Mouse (Mus musculus) small intestine, adult 2 months (tissue): Measurements from ENCODE around the gene Osbpl7.

Source experiments
- CTCF ChIP-seq: fragments of 200-500 bp; IDR thresholded peaks from 2 replicates; pipeline ENCODE4 v1.5.1; 2012; ENCODE audit warnings: low read depth, mild to moderate bottlenecking, control low read depth, inconsistent platforms, low read length, moderate library complexity, mixed read lengths; ENCODE audit not compliant: insufficient replicate concordance, insufficient read length; ENCODE audit errors: extremely low read depth
- POLR2A ChIP-seq: fragments of 200-500 bp; IDR thresholded peaks from 2 replicates; pipeline ENCODE4 v1.6.1; 2012; ENCODE audit warnings: low read depth, mild to moderate bottlenecking, control low read depth, inconsistent platforms, low read length, moderate library complexity

DNA sequence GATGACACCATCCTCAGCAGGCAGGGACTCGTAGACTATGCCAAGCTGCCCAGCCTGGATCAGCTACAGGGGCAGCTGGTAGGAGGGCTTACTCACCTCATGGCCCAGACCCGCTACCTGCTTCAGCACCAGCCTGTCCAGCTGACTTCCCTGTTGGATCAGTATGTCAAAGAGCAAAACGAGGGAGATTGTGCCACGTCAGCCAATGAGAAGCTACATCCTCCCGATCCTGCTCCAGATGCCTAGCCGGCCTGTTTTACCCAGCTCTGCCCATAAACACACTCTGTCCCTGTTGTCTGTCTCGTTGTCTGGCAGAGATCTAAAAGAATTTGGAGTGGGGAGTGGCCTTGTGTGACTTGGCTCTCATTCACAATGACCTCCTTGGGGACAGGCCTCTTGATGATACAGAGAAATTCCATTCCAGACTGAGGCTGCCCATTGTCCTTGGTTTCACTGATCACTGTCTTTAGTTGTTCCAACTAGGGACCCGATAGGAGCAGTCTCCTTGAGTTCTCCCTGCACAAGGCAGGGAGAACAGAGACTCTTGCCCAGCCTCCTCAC lies 2.3 kb upstream of the Osbpl7 start:
- TF ChIP-seq CTCF, result no peak
- no peak for TF ChIP-seq POLR2A
